Mouse (Mus musculus): ENCODE measurements at regions not wholly inside any gene's neighbourhood (a gene's known extent, or its start where the extent isn't known, plus 50 kb on each side); places are given as distances from the start of the nearest gene placed in this dataset.

DNA sequence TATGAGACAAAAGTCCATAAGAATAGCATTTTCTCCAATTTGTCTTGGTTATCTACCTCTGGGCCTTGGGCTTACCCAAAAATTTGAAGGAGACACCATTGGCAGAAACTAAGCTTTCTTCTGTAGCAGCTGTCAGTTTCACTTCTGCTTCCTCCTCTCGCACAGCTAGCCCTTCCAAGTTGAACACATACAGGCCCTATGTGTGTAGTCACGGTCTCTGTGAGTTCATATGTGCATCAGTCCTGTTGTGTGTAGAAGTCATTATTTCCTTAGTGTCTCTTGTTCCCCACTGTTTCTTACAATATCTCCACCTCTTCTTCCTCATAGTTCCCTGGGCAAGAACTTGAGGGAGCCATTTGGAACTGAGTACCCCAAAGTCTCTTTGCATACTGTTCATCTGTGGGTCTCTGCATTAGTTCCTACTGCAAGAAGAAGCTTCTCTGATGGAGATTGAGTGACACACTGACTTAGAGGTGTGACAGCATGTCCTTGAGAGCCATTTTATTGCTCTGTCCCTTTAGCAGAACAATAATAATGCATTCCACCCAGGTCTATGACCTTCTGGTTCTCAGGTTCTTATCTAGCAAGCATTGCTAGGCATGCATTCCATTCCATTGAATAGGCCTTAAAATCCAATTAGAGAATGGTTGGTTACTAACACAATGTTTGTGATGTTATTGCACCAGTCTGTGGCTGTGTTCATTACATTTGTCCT lies 306.5 kb upstream of the Zwint start:
- TF ChIP-seq CTCF (IDR thresholded peaks at IDR 0.05; ENCODE audit: low read depth) (no peak), EP300 (IDR thresholded peaks at IDR 0.05; ENCODE audit: low read depth) (no peak)

Data from heart, postnatal 0 days (tissue).